Mouse (Mus musculus) yolk sac, embryonic 10.5 days (tissue): ENCODE measurements around the gene Gypa.

Experiments used
- DNase-seq: peaks from one replicate; pipeline ENCODE4 v3.0.0-alpha.2; 2017; ENCODE audit warnings: low spot score

Gypa gene

DNA sequence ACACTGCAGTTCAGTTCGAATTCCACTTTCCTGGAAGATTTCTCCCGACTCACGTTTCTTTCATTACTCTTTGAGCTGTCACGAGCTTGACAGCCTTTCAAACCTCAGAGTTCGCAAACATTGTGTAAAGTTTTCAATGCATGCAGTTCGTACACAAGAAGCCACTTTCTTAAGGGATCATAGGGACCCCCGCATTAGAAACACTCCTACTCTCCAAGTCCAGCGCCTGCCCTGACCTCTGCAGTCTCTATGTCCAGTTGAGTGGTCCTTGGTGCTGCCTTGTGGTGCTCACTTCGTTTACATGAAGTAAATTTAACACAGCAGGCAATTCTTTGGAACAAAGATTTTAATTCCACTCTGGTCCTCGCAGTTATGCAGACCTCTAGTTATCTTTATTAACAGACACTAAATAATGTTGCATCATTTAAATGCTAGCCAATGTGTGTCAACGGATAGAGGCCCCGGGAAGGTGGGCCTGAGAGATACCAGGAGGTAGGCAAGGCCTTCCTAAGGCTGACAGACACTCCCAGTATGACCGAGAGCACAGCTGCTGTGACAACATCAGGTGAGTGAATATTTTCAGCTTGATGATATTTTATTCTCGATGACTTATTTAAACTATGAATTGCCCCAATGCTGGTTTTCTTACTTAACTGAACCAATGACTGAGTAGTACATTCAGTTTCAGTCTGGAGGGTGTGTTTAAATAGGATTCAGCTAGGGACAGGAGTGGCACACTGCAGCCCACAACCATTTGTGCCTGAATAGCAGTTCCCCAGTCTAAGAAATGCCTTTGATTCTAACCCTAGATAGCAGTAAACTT lies at the start of gene Gypa:
Gene Gypa, plus strand, starts transcription at position 259 of the 823 bp plus-strand sequence.
- peak; percentile 42 for DNase-seq

DNA sequence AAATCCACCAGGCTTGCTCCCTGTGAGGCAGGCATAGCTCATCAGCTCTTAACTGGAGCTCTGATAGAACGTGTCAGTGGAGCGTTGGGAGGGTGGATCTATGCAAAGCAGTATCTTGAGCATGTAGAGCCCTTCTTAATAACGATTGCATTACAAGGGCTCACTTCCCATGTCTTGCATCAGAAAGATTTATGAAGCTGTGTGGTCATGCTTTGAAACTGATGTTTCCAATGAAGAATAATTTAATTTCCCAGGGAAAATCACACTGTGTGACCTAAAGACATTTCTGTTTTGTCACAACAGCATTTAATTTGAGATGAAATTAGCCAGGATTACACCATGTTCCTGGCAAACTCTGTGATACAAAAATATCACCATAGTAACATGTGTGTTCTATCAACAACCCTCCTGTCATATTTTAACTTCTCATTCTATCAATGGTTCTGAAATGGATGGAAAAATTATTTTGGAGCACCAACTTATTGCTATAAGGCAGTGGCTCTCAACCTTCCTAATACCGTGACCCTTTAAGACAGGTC lies 49.0 kb upstream of the Gypa start:
- no peak for DNase-seq

DNA sequence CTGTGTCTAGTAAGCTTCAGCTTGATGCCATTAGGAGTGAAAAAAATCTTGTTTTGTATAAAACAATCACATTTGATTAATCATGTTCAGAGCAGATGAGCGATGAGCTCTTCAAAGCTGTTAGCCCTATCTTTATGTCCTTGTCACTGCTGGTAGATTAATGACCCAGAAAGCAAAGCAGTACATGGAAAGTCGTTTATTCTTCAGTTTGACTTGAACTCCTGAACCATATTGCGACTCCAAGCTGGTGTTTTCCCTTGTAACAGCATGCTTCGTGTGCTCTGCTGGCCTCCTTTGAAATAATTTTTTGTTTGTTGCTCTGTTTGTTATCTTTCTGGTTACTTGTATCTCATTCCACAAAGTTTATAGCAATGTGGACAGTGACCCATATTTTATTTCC lies 46.4 kb upstream of the Gypa start:
- no peak for DNase-seq

DNA sequence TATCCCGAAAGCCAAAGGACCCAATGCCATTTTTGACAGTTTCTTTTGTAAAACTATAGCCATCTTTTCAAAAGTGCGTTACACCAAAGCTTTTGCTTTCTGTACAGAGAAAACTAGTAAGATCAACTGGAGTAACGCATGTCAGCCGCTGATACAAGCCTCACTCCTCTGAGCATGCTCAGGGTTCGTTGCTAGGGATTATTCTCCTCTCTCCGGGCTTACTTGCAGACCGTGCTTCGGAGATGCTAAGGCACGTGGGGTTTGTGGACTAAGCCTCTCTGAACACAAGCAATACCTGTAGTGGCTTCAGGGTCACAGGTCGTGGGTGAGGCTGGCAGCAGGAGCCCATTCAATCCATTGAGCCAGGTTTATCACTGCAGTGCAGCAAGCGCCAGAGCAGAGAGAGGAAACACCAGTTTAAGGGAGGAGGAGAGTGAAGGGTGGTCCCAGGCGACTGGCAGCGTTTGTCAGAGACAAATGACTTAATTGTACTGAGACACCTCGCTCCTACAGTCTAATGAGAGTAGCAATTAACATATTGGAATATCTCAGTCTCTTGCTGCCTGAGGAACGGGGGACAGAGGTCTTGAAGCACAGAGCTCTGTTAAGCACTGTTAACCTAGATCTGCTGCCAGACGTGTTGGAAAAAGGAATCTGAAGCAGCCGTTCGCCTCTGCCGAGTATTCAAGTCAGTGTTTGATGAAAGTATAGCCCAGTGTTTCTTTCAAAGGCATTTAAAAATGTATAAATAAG lies 41.5 kb upstream of the Gypa start:
- no peak for DNase-seq

DNA sequence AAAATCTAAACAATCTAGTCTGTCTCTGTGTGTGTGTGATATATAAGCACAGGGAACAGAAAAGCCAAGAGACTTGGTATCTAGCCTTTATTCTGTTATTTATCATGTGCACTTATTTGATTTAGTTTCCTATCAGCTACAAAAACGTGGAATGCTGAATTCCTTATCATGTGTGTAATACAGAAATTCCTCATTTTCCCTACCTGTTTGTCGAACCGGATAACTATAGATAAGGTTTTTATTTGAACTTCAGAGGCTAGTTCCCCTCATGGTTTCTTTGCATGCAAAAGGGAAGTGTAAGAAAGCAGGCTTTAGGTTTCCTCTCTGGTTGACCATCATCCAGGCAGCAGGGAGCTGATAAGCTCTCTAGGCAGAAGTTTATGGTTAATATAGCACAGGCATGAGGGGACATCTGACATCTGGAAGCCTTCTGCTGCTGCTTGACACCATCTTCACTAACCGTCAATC lies 30.1 kb upstream of the Gypa start:
- DNase-seq = no peak

DNA sequence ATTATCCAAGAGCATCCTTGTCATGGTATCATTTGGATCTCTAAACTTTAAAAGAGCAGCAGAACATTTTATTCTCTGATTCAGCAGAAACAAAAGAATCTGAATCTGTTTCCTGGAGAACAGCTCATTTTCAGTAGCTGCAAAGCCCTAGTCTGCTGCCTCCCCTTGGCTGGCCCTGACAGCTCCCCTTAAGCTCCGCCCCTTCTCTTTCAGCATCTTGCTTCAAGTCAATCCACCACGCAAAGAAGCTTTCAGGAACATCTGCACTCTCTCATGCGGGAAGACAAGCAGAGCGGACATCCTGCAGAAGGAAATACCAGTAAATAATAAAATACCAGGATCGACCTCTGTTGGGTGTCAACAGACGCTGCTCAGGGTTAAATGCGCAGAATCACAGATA lies 18.6 kb upstream of the Gypa start:
- peak; percentile 66 for DNase-seq

DNA sequence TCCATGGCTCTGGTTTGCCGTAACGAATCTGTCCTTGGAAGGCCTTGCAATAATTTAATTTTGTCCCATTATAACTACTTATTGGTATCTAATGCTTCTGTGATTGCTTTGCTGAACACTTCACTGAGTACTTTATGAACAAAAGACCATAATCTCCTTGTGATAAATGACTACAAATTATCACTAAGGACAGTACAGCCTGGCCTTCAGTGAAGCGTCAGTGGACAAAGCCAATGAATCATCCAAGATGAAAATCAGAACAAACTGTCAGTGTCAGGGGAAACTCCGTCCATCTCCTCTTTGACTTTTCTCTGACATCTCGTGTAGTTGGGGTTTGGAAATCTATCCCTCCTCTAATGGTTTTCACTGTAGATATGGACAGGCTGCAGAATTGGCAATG lies 15.4 kb upstream of the Gypa start:
- no peak for DNase-seq

DNA sequence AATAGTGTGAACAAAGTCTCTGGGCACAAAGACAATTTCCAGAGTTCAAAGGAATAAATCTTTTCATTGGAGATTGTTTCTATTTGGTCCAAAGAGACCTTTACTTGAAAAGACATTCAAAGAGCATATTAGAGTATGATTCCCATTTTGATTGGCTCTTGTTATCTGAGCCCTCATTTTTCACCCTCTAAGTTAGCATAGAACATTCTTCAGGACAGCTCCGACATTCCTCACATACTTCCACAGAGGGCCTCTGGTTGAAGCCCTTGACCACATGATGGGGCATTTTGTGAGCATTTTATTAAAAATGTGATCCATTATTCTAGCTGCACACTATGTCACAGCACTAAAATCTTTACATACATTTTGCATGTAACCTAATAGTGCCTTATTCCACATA lies 14.5 kb upstream of the Gypa start:
- DNase-seq = no peak

DNA sequence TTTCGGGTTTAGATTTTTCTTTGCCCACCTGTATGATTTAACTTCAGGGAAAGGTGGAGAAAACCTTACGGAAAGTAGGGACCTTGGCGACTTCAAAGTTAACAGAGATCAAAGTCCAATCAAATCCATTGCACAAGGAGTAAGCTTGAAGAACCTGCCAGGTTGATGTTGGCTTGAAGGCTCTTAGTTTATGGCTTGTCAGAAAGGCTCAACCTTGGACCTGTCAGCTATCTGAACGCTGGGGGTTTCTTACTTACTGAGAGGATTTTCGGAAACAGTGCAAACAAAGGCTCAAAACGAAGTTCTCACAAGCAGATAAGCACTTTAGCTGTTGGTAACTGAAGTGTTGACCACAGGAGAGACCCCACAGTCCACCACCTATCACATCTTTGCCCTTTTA lies 11.4 kb upstream of the Gypa start:
- no peak for DNase-seq

DNA sequence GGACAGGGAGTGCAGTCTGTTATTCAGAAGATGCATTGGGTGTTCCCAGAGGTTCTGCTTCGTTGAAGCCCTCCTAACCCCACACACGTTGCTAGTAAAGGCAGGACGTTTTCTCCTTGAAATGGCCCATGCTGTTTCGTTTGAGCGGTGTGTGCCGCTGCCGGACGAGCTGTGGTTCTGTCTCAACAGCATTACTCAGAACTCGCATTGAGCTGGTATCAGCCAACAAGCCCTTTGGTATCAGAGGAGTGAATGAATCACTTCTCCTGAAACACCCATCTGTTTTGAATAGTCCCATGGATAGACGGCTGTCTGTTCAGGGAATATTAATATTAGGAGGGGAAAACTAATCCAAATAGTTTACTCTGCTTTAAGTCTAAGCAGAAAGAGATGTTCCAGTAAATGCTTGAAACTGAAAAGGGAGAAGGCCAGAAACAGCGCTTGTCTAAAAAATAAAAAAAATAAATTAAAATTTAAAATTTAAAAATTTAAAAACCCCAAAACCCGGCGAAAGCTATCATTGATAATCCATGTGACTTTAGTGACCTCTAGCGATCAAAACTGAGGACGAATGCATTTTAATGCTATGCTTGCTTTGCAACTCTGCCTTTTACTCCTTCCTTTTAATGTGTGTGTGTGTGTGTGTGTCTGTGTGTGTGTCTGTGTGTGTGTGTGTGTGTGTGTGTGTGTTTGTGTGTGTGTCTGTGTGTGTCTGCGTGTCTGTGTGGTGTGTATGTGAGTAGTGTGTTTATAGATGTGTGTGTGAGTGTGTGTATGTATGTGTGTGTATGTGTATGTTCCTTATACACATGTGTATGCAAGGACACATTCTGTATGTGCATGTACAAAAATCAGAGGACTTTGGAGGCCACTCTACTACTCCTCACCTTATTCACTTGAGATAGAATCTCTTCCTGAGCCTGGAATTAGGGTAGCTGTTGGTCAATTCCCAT lies 10.5 kb upstream of the Gypa start:
- no peak for DNase-seq

DNA sequence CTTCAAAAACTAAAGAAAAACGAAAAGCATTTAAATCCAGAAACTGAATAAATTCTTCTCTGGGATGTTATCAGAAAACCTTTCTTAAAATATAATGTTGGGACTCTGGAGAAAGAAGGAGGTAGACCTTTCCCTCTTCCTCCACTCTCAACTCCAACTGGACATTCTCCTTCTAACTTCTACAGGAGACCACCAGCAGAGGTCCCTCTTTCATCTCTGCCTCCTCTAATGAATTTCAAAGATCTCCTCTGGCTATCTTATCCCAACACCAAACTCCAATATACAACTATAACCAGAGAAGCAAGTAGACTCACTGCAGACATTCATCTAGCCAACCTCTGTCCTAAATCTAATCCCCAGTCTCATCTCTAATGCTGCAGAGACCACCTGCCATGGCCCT lies 2.0 kb upstream of the Gypa start:
- no peak for DNase-seq

DNA sequence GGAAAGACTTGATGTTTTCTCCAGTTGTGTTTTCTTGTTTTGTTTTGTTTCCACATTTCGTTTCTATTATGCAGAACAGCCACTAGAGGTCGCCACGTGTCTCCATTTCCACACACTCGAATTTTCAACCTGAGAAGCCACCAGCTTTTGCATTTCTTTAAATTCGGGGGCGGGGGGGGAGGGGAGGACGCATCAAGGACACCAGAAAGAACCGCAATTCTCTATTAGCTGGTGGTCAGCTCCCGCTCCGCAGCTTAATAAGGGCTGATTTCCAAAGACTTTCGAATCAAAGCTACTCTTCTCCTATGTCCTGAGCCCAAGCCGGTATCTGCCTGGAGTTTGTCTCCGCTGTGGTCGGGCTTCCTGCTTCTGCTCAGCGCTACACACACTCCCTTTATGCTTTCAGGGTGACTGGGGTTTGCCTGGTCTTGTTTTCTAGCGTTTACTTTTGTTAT lies 567 bp upstream of the Gypa start:
- peak; percentile 74 for DNase-seq

DNA sequence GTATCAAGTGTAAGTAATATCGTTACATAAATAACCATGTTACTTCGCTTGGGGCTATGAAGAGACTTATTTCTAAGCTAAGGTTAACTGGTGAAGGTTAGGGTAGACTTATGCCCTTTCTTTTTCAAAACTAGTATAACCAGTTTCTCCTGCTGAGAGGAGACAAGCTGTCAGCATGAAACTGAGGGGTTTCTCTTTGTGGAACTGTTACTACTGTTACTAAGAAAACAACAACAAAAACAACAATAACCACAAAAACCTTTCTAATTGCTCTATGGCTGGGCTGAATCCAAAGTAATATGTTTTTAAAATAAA lies 722 bp downstream of the Gypa start:
- DNase-seq = no peak

DNA sequence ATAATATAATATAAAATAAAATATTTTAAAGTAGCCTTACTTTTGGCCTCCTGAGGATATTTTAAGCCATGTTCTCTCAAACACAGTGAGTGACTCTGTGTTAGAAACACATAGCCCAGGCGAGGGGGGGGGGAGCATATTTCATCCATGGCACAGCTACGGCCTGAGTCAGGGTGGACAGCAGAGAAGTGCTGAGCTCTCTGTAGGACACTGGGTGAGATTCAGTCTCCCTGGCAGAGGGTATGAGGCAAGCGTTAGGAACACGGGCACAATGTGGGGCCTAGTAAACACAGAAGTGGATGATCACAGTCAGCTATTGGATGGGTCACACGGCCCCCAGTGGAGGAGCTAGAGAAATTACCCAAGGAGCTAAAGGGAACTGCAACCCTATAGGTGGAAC lies 1.2 kb downstream of the Gypa start:
- no peak for DNase-seq

DNA sequence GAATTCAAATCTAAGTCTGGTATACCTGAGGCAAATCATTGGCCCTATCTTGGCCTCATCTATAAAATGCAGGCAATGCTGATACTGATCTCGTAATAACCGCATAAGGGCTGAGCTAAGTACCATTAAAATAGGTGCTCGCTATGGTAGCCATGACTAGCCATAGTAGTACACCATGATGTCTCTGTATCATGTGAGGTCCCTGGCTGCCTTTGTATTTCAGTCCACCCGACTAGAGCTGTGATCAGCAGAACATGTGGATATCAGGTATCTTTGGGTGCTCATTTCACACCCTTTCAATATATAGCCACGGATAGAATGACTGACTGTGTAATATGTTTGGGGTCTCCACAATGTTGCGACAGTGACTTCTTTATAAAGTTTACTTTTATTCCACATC lies 1.9 kb downstream of the Gypa start:
- DNase-seq = no peak

DNA sequence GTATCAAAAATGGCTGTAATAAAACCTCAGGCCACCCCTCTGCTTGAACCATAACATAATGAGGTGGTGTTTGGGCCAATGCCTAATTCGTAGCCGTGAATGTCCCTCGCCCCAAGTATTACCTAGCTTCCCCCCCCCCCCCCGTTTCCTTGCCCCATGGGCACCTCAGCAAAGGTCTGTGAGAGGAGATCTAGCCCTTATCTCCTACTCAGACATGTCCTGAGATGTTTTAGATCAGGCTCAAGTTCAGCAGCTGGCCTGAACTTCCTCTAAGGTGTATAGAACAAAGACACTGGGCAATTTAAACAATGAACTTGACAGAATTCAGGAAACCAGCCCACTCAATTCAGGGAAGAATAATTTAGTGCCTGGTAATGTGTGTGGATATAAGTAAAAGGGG lies 3.7 kb downstream of the Gypa start:
- no peak for DNase-seq

DNA sequence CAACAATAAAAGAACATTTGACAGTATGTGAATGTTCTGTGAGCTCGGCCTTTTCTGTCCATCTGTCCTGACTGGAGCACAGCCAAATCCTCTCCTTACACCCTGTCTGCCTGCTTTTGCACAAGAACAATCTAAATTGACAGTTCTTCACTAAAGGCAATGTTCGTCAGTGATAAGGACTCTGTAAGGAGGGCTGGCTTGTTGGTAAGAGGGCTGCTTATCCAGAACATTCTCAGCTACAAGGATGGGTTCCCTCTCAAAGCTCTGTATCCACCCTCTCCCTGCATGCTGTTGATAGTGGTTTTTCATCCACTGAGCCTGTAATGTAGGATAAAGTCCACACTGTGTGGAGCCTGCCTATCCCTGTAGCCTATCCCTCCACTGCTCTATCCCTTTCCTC lies 6.7 kb downstream of the Gypa start:
- DNase-seq = peak; percentile 28

DNA sequence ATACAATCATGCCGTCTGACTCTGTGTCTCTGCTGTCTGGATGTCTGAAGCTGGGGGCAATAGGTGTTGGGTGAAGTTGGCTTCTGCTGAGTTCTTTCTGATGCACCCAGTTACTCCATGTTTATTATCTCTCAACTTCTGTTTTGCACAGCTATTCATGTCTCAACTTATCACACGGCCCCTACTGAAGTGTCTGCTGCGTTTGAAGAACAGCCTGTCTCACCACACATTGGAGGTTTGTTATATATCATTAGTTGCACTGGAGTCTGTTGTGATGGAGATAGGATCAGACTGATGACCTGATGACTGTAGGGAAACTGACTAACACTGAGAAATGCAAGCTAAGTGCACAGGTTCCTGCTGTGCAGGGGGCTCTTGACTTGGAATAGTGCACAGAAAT lies 7.2 kb downstream of the Gypa start:
- no peak for DNase-seq

DNA sequence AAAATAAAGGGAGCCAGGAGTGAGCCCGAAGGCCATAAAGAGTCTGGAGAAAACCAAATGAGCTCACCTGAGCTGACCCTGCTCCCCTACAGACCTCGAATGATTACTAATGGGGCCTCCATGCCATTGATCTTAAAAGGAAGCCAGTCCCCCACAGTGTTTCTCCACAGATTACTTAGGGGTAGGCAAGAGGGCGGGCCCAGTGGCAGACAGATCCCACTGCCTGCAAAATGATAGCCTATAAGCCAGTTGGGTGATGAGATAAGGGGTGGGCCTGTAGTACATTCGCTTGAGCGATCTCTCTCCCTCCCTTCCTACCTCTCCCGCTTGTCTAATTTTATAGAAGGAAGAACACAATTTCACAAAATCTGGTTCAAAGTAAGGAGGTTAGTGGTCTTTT lies 7.7 kb downstream of the Gypa start:
- DNase-seq = no peak

DNA sequence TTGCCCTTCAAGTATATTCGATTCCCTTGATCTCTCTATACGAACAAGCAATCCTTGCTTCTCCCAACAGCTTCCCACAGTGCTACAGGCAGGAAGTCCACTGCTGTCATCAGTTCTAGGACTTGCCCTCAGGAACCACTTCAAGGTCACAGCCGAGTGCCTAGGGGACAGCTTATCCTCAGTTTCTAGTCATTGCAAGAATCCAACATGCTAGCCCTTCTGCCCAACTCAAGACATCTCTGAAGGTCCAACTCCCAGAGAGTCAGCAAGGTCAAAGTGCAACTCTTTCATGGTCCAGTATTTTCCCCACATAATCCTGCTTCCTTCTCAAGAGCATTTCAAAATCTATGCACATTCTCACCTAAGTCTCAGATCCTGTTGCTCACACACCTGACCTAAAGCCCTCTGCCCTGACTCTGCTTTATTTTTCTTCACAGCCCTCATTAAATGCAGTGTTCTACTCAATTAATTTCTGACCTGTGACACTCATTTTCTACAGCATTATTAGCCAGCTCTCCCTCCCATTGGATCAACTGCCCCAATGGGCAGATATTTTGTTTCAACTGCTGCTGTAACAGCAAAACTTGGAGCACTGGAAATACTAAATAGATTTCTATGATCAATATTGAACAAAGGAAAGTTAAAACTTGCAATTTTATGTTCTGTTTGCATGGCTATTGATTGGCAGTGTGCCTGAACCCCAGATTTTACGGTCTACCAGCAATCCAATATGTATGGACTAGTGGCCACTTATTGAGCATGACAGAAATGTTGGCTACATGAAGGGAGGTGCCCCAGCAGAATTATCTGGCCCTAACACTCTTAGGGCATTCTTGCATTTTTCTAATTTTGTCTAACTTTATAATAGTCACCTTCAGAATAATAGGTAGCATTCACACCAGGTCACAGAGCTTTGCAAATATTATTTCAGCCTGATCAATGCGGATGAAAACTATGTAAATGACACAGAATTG lies 33.1 kb downstream of the Gypa start:
- no peak for DNase-seq

DNA sequence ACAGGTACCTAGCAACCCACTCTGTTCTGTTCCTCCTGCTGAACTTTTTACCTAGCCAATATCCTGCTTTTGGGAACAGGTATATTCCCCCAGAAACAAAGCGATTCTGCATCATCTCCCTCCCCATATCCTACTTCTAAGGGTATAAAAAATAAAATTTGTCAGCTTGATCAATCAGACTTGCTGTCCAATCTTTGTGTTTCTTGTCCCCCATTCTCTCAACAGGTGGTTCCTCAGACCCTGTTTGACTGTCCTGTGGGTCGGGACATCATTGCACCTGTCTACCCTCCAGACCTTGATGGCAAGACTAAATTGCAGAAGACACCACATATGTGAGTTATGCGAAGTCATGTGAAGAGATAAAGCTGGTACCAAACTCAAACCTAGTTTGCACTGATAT lies 48.3 kb downstream of the Gypa start:
- no peak for DNase-seq
